Mouse (Mus musculus) kidney, adult 11 months (tissue): ENCODE results near the gene Akap12.
A peak's percentile ranks its signal among the peaks of the same experiment; 100 is the strongest.

Experiments
- DNase-seq: peaks from one replicate; pipeline ENCODE4 v3.0.0; 2022

The Akap12 gene

DNA sequence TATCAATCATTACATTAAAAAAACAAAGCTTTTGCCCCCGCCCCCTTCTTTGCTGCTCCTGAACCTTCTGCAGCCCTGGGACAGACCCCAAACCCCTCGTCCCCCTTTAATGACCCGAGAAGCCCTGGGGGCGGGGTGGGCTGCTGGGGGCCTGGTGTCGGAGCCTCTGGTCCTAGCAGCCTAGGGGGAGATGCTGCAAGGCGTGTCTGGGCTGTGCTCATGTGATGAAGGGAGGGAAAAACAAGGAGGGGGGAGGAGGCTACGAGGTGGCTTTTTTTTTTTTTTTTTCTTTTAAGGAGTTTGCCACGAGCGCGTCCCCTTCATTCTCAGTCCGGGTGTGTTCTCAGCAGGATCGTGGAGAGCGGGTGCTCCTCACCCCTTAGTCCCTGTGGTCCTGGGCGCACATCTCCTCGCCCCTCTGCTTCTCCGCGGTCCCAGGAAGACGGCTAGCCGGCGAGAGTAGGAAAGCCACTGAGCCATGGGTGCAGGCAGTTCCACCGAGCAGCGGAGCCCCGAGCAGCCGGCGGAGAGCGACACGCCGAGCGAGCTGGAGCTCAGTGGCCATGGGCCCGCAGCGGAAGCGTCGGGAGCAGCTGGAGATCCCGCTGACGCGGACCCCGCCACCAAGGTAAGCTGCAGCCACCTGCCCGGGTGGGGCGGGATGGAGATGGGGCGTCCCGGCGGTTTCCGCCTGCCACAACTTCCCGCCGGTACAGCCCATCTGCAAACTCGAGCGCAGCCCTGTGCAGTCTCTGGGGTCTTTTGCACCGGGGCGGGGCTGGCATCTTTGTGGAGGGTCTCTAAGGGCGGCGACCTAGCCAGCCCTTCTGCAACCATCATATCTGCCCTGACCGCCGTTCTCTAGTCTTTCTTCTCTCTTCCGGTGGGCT lies at the start of gene Akap12:
Gene Akap12, plus strand, starts transcription at position 340 of the 890 bp plus-strand sequence.
- DNase-seq, result no peak

- DNase-seq, result no peak
Observed at GRCm38 (mm10) chr10:4230563-4231359, 35.4 kb upstream of the Akap12 start.

DNA sequence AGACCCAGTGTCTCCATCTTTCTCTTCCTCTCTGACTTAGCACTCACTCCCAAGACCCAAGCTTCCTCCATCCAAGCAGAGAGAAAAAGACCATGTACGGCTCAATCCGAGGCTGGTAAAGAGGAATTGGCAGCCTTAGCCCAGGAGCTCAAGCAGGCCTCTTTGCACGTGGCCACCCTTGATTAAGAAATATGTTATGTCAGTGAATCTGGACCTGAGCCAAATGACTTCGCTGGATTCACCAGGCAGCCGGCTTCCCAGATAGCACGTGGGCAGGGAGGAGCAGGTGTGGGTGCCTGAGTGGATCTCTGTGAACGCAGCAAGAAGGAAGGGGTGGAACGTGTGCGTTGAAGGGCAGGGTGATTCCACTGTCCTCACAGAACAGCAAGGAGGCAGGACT lies 33.1 kb upstream of the Akap12 start:
- DNase-seq, result peak; percentile 5

GRCm38 (mm10) chr10:4239794-4240574 lies 26.2 kb upstream of the Akap12 start:
- DNase-seq, result no peak

- DNase-seq, result no peak
Observed at GRCm38 (mm10) chr10:4243591-4244300, 22.4 kb upstream of the Akap12 start.

DNA sequence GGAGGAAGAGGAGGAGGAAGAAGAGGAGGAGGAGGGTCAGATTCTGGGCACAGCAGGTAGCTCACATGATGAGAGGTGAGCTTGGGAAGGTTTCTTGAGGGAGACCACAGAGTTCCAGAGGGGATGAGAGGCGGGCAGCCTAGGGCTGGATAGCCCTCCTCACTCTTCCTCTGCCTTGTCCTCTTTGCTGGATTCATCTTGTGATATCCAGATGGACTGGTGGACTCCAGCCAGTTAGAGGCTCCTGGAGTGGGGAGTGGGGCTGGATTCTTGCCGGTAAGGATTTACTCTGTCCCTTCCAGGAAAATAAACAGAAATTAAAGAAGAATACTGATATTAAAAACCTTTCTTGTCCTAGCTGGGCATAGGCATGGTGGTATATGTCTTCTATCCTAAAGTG lies 20.4 kb upstream of the Akap12 start:
- DNase-seq, result no peak

DNA sequence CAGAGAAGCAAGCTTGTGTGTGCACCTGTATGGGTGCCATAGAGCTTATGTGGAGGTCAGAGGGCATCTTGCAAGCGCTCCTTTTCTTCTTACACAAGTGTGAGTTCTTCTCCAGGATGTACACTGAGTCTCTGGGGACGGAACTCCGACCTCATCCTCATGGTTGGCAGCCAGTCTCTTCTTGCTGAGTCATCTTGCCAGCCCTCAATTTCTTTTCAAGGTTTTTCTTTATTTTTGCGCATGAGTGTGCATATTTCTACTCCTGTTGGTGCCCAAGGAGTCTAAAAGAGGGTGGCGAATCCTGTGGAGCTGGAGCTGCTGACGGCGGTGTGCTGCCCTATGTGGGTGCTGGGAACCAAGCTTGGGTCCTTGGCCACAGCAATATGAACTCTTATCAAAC lies 19.8 kb upstream of the Akap12 start:
- no peak for DNase-seq

DNA sequence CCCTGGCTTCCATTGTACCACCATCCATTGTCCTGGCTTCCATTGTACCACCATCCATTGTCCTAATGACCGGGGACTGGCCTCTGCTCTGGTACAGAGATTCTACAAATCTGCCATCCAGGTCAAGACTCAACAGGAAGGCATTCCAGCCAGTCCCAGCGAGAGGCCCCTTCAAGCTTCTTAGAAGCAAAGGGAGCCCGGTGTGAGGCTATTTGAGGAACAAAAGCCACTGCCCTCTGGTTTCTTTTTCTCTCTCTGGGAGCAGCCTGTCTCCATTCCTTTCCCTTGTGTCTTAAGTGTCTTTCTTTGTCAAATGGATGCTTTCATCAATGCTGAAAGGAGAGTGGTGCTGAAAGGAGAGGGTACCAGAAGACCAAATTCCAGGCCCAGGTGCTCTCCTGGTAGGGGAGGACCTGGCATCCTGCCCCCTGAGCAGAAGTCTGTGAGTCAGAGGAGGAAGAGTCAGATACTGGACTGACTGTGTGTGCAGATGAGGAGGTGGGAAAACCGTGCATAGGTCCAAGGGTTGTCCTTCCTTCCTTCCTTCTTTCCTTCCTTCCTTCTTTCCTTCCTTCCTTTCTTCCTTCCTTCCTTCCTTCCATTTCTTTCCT lies 16.8 kb upstream of the Akap12 start:
- DNase-seq, result no peak

DNA sequence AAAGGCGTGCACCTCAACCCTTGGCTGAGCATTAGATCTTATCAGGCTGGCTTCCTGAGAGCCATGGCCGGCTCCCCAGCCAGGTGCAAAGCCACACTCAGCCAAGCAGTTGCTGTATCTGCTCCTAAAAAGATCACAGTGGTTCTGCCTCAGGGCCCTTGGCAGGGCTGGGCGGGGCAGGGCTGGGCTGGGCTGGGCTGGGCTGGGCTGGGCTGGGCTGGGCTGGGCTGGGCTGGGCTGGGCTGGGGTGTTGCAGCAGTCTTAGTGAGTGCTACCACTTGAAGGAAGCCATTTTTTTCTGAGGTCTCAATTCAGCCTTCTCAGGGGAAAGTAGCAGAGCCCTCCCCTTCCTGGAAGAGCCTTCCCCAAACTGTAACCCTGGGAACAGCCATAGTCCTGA lies 15.5 kb upstream of the Akap12 start:
- no peak for DNase-seq

DNA sequence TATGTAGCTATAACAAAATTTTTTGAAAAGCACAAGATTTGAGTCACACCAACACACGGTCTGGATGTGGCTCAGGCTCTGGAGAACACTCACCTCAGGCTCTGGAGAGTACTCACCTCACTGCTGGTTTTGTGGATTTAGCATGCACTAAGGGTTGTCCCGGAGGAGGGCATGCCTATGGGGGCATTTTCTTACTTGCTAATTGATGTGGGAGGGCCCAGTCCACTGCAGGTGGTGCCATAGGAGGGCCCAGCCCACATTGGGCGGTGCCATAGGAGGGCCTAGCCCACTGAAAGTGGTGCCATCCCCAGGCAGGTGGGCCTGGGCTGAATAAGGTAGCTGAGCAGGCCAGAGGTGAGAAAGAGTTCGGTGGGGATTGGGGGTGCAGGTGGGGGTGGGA lies 12.6 kb upstream of the Akap12 start:
- DNase-seq, result no peak

DNA sequence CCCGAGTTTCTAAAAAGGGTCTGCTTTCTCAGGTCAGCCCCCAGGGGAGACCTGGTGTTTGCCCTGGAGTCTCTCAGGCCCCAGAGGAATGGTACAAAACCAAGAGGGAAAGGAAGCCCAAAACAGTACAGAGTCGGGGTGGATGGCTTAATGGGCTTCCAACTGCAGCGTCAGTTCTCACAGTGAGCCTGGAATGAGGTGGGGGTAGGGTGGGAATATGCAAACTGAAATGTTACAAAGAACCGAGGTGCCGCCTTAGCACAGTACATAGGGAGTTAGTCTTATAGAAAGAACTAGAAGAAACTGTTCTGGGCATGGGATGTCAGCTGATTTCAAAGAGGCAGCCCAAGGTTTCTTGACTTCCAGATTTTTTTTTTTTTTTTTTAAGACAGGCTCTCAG lies 11.7 kb upstream of the Akap12 start:
- DNase-seq, result no peak

DNA sequence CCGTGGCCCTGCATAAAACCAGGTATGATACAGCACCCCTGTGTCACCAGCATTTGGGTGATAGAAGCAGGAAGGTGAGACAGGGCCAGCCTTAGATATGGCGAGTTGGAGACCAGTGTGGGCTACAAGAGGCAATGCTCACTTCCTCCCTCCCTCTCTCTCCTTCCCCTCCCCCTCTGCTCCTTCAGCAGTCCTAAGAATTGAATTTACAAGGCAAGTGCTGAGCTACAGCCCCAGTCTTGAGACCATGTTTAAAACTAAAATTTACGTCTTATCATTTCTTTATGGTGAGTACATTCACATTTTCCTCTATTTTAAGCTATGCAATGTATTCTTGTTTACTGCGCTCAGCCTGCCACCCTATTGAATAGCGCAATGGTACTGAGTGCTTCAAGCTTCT lies 5.3 kb upstream of the Akap12 start:
- DNase-seq, result no peak

DNA sequence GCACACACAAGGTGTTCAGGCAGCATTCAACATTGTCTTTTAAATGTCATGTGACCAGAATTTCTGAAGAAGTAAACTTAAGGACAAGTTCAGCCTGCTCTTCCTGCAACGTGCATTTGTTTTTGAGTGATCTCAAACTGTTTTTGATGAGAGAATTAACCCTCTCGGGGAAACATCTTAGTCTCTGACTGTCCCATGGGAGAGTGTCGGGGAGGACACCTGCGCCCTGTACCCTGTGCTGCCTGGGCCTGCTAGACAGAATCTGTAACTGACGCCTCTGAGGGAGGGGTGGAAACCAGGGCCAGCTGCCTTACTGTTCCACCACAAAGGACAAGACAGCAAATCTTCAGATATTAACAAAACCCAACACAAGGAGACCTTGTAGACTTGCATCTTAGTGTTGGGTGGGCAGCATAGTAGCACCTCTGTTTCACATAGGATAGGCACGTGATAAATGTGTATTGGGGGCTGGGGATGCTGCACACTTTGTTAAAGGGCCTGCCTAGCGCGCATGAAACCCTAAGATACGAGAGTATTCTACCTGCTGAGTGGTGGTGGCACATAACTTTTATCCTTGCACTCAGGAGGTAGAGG lies 4.7 kb upstream of the Akap12 start:
- no peak for DNase-seq

- DNase-seq, result no peak
Observed at GRCm38 (mm10) chr10:4265641-4266040, 539 bp upstream of the Akap12 start.

DNA sequence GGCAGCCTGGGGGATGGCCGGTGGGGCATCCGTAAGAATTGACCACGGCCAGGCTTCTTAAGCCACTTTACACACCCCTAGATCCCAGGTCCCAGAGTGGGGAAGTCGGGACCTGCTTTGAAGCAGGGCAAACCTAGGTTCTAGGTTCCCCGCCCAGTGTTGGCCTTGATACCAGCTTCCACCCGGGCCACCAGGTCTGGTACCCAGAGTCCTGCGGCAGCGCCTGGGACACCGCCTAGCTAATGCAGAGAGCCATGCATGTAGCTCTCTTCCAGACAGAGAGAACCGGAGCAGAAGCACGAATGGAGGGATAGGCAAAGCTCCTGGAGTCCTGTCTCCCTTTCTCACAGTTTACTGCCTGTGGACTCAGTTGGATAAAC lies 741 bp downstream of the Akap12 start:
- no peak for DNase-seq

DNA sequence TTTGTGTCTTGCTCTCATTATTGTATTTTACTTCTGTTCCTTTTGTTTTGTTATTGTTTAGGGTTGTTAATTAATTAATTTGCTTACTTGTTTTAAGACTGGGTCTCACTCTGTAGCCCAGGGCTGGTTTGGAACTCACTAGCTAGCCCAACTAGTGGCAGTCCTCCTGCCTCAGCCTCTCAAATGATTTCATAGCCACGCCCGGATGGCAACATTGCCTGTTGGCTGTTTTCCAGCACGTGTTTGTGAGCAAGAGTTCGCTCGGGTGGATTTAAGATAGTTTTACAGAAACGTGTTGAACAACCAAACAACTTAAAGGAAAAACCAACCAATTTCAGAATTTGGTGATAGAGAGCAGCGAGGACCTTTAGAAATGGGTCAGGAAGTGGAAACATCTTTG lies 1.3 kb downstream of the Akap12 start:
- DNase-seq, result no peak

DNA sequence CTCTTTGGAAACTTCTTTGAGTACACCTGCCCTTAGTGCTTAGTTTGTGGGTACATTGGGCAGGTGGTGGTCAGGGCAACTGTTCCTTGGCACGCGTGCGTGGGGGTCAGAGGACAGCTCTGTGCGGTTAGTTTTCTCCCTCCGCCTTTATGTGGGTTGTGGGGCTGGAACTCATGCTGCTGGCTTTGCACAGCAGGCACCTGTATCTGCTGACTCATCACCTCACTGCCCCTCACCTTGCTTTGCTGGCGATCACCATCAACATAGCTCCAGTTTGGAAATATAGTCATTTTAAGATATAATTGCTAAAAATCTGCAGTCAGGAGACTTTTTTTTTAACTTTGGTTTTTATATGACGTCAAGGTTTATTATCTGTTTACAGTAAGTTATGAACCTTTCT lies 2.0 kb downstream of the Akap12 start:
- no peak for DNase-seq

DNA sequence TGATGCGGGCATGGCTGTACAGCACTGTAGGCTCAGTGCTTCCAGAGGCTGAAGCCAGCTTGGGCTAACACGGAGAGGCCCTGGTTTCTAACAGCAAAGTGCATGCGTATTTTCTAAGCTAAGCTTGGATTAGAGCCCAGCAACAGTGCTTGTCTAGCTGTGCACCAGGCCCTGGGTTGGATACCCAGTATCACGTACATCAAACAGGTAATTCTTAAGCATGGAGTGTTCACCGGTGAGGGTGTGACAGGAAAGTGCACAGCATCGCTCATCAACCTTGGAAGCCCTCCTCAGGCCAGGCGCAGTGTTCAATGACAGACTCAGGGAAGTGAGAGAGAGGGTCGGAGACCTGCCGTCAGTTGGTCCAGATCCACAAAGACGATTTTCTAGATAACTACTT lies 9.4 kb downstream of the Akap12 start:
- DNase-seq, result no peak

- DNase-seq, result no peak
Observed at GRCm38 (mm10) chr10:4276081-4276480, 9.9 kb downstream of the Akap12 start.

DNA sequence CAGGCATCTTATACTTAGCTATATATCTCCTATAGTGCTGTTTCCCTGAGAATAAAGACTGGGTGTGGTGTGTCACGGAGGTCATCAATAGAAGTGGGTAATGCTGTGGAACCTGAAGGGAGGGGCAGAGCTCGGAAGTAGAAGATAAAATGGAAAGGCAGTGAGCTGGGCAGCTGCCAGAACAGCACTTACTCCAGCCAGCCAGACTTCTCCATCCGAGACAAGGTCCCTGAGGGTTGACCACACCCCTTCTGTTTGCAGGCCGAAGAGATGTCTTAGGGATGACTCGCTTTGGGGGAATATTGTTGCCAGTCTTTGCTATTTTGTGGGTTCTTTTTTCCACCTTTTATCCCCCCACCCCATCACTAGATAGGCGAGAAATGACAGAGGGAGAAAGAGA lies 11.9 kb downstream of the Akap12 start:
- no peak for DNase-seq

DNA sequence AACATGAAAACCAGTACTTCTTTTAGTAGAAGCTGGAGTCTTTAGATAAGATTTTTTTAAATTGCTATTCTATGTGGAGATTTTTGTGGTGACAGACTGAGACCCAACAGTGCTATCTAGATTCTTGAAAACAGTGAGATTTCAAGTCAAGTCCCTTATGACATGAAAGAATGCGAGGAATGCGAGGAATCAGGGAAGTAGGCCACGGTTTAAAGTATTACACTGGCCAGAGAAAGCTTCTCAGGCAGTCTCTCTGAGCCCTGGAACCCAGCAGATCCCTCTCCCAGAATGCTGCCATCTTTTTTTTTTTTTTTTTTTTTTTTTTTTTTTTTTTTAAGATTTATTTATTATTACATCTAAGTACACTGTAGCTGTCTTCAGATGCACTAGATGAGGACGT lies 16.2 kb downstream of the Akap12 start:
- DNase-seq, result no peak

DNA sequence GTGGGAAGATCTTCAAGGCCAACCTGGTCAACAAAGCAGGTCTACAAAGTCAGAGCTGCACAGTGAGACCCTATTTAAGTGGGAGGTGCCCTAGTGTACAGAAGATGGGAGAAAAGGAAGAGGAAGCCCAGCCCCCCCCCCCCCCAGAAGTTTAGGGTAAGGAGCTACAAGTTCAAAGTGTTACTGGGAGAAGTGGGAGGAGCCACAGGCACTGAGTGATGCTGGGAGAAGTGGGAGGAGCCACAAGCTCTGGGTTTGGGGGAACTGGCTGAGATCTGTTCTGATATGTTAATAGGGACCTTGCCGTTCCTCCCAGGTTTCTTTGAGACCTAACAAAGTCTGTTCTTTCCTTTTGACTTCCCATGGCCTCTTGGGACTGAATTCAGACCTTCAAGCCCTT lies 18.6 kb downstream of the Akap12 start:
- no peak for DNase-seq
